Mouse (Mus musculus) megakaryocyte, embryonic 14.5 days (primary cell): ENCODE measurements around the gene Aoah.

Source experiments
- FLI1 ChIP-seq: IDR thresholded peaks from 2 replicates; pipeline ENCODE4 v1.6.1; 2012; ENCODE audit warnings: low read length, inconsistent platforms, mixed read lengths
- GATA1 ChIP-seq: IDR thresholded peaks from 3 replicates; pipeline ENCODE4 v1.6.1; 2012; ENCODE audit warnings: mixed read lengths, low read length, inconsistent platforms, borderline replicate concordance

GRCm38 (mm10) chr13:20855893-20856292 lies 62.0 kb downstream of the Aoah start:
- TF ChIP-seq FLI1 (no peak), GATA1 (no peak)
